Mouse (Mus musculus) right cerebral cortex, postnatal 14 days (tissue): ENCODE data around the gene Rnase4.
A peak's percentile ranks its signal among the peaks of the same experiment; 100 is the strongest.

Experiments used
- DNase-seq: peaks from one replicate; pipeline ENCODE4 v3.0.0; 2022

Rnase4 gene

DNA sequence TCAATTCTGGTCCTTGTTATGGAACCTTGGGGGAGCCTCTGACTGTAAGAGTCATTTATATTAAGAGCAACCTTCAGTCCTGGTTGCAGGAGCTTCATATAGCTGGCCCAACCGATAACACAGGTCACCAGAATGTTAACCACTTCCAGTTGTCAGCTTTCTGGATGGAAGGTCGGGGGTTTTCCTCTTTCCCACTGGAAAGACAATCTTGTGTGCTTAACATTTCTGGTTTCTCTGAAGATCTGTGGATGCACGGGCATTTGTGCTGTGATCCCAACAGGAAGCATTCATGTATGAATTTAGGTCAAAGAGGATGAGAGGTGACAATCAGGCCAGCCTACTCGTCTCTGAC lies 38.7 kb downstream of the Rnase4 start:
- no peak for DNase-seq

DNA sequence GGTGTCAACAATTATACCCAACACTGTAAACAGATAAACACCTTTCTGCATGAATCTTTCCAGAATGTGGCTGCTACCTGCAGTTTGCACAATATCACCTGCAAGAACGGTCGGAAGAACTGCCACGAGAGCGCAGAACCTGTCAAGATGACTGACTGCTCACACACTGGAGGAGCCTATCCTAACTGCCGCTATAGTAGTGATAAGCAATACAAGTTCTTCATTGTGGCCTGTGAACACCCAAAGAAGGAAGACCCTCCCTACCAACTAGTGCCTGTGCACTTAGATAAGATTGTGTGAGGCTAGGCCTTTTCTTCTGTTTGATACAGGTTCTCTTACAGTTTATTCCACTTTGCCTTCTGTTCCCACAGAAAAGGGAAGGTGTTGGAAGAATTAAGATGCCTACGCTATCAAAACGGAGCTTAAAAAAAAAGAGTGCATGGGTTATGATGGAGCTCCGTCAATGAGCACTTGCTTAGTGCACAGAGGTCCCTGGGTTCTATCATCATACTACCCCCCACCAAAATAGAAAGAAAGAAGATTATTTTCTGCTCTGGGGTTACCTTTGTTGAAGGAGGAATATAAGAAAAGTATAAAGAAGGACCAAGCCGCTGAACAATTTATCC lies 39.6 kb downstream of the Rnase4 start:
- DNase-seq = no peak

DNA sequence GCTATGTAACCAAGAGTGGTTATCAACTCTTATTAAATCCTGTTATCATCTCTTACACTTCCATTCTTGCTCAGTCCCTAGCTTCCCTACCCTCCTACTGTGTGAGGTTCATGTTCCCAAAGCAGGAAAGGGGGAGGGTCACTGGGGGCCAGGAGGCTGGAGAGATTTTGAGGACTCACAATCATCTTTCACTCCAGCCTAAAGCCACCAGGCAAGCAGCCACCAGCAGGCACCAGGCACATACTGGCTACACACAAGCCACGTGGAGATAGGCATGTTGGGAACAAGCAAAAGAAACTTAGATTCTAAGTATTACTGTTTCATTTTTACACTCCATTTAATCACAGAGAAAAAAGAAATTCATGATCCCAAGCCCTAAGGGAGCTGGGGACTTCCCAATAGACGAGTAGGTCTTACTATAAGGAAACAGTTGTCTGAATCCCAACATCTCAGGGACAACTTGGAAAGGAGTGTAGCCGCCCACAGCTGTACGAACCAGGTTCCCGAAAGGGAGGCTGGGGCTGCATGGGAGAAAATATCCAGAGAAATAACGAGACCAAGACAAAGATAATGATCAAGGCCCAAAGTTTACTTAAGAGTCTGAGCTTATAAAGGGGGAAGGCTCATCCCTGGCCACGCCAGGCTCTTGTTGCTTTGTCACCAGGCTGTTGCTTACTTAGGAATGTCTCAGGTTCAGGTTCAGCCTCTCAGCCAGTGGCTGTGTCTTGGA lies 40.4 kb downstream of the Rnase4 start:
- no peak for DNase-seq

DNA sequence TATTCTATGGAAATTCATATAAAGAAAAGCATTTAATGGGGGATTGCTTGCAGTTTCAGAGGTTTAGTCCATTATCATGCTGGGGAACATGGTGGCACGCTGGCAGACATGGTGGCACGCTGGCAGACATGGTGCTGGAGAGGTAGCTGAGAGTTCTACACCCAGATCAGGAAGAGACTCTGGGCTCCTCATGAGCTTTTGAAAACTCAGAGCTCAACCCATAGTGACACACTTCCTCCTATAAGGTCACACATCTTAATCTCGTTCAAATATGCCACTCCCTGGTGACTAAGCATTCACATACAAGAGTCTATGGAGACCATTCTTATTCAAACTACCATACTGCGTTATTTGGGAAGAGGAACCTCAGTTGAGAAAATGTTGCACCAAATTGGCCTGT lies 41.5 kb downstream of the Rnase4 start:
- no peak for DNase-seq

DNA sequence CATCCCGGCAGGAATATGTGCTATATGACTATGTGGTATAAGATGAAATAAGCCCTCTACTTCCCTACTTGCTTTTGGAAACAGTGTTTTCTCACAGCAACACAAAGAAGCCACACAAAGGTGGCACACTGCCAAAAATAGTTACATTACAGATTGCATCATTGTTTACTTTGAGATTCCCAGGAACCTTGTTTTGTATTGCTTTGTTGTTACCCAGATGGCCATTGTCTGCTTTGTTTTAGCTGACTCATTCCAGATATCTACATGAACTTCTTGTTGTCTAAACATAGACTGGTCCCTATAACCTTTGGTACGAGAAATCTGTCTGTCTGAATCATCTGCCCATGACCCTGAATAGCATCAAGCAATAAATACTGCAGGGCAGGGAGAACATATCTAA lies 49.5 kb downstream of the Rnase4 start:
- DNase-seq = no peak

DNA sequence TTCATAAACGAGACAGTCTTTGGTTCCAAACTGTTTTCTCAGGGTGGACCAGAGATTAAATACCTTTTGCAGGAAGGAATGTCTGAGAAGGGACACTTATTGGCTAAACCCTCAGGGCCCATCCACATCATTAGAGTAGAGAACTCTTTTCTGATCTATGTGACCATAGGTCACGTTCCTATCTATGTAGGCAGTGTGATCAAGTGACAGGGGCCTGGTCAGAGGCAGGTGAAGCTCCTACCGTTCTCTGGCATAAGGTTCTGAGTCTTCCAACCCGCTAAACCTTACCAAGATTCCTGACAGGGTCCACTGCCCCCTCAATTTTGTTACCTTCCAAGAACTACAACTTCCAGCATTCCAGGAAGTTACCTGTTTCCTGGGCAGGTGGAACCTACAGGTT lies 51.2 kb downstream of the Rnase4 start:
- no peak for DNase-seq

DNA sequence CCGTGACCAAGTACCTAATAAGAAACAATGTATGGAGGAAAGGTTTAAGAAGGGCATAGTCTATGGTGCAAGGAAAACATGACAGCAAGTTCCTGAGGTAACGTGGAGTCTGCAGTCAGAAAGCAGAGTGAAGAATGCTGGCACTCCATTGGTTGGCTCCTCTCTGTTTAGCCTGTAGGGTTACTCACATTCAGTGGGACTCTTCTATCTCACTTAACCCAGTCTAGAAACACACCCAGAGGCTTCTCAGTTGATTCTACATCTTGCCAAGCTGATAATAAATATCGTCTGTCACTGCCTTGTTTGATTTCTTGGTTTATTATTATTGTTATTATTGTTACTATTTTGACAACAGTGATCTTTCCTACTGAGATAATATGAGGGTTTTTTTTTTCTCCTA lies 51.7 kb downstream of the Rnase4 start:
- DNase-seq = no peak

DNA sequence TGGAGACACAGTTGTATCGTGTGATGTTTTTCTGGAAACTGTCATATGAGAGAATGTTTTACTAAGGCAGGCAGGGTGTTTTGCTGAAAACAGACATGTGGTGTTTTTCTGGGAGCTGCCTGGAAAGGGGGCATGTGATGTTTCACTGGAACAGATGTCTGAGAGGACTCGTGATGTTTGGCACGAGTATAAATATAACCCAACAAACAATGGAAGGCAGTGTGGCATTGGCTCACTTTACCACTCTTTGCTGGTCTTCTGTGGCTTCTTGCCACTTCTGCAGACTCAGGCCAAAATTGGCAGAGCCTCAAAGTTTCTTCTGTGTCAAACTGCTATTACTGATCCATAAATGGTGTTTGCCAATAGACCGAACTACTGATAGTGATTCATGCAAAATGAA lies 52.4 kb downstream of the Rnase4 start:
- DNase-seq = no peak

DNA sequence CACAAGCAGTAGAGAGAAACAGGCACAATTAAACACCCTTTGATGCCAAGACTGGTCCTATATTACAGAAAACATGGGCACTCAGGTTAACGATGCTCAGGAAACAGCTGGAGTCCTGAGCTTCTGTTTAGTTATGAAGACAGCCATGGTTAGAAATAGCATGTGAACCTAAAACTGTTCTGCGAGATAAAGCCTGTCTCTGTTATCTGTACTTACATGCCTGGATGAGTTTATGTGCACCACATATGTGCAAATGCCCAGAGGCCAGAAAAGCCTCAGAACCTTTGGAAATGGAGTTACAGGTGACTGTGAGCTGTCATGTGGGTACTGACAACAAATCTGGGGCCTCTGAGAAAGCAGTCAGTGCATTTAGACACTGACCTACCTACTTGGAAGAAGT lies 53.1 kb downstream of the Rnase4 start:
- DNase-seq = no peak

DNA sequence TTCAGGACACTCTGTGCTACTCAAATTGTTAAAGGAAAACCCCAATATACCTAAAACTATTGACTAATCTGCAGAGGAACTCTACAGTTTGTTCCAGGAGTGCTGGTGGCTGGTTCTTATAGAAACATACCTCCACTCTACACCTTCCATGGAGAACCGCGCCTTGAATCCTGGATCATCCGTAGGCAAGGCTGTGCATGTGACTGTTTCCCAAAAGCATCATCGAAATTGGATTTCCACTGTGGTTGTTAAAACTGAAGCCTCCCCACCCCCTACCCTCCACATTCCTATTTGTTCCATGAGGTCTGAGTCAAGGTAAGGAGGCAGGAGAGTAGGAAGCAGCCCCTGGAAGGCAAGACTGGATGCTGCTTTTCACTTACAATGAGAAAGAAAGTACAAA lies 53.6 kb downstream of the Rnase4 start:
- DNase-seq = no peak

DNA sequence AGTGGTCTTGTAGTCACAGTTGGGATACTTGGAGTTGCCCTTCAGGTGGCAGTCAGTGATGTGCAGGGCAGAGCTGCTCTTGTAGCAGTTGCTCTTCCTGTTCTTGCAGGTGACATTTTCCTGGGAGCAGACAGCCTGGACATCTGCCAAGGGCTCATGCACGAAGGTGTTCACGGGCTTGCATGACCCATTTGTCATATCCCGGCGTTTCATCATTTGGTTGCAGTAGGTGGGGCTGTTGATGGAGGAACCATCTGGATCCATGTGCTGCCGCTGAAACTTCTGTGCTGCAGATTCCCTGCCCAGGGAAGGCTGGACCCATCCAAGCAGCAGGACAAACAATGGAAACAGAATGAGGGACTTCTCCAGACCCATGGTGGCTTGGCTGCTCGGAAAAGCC lies 54.6 kb downstream of the Rnase4 start:
- peak; percentile 10 for DNase-seq

DNA sequence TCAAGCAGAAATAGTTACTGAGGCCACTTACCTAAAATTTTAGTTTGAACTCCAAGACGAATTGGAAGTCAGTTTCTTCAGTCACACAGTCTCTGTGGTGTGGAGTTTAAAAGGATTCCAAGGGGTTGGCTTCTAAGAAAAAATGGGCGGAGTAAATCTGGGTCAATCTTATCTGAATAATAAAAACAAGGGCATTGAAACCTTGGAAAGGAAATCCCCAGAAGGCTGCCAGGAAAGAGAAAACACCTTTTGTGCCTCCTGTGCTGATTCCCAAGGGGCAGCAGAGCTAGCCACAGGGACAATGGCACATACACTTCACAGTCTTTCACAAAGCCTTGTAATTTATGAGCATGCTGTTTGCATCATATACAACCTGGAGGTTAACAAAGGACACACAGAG lies 55.8 kb downstream of the Rnase4 start, which contains the start of gene Rnase1:
Rnase1 (minus strand) TSS at position 101 of the 400 bp plus-strand sequence.
- no peak for DNase-seq

DNA sequence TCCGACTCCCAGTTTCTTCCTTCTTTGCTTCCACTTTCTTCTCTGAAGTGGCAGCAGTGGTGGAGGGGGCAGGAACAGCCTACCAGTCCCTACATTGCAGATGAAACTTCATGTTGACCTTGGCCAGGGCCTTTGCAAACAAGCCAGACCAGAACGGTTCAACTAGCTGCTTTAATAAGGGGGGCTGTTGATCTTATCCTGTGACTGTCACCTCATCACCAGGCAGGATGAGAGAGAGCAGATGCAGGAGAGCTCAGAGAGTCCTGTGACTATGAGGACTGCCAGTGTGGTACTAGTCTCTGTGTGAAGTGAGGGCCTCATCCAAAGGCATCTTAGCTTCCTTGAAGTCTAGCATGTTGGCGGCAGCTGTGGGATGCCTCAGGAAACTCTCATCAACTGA lies 57.1 kb downstream of the Rnase4 start:
- DNase-seq = no peak

DNA sequence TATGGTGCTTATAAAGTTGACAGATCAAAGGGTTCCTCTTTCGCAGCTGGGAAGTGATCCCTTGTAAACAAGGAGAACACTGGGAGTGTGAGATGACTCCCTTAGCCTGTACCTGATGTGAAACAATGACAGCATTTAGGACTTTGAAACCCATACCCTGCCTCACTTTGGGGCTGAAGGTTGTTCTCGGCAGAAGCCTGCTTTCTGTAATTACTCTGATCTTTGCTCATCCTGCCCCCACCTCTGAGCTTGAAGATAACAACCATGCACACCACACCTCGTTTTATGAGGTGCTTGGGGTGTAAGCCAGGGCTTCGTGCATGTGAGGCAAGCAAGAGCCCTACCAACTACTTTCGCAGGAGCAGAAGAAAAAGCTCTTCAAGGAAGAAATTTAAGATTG lies 58.3 kb downstream of the Rnase4 start:
- DNase-seq = no peak

DNA sequence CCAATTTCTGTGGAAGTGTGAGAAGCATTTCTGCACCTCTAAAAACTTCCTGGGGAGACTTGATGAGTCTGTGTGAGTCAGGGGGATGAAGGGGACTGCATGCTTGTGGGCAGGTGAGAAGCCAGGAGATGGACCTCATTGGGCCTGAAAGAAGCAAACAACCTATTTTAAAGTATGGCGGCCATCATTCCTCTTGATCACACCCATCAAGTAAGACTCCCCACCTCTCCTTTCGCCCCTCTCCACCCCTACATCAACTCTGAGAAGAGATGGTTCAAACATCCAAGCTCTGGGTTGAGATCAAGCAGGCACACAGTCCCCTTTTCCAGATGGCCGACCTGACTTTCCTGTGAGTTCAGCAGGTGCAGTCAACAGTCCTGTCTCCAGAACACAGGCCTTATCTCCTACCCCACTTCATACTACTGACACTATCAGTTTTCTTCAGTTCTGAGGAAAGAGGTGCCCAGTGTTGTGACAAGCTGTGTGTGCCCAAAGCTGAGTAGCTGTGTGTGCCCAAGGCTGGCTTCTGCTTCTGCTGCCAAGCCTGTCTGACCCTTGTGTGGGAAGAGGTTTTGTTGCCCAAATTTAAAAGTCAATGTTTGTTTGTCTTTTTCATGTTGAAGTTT lies 59.4 kb downstream of the Rnase4 start:
- no peak for DNase-seq

DNA sequence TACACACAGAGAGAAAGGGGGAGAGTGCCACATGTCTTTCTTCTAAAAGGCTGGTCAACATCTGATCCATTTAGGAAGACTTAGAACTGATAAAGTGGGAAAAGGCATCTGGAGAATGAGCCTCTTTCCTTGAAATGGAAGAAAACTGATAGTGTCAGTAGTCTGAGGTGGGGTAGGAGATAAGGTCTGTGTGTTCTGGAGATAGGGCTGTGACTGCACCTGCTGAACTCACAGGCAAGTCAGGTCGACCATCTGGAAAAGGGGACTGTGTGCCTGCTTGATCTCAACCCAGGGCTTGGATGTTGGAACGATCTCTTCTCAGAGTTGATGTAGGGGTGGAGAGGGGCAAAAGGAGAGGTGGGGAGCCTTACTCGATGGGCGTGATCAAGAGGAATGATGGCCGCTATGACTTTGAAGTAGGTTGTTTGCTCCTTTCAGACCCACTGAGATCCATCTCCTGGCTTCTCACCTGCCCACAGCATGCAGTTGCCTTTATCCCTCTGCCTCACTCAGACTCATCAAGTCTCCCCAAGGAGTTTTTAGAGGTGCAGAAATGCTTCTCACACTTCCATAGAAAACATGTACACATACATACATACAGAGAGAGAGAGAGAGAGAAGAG lies 61.5 kb downstream of the Rnase4 start:
- DNase-seq = no peak
